Mouse (Mus musculus): ENCODE data around the gene Selplg.

Gene Selplg

DNA sequence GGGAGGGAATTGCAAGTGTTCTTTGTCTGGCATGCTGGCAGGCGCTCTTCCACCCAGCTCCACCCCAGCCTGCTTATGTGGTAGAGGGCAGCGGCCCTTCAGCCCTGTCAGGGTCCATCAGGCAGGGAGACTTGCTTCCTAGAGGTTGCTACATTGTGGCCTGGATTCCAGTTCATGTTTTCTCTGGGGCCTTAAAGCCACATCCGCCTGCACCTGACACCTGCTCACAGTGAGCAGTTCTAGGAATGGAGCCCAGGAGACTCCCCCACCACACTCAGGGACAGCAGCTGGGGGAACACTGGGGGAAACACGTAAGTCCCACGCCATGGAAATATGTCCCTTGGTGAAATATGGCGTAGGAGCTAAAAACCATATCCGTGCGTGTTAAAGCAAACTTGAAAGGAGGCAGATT is at the start of gene Selplg:
Gene Selplg (minus strand): TSS at position 155 of the 412 bp plus-strand sequence.
- no peak for DNase-seq

DNA sequence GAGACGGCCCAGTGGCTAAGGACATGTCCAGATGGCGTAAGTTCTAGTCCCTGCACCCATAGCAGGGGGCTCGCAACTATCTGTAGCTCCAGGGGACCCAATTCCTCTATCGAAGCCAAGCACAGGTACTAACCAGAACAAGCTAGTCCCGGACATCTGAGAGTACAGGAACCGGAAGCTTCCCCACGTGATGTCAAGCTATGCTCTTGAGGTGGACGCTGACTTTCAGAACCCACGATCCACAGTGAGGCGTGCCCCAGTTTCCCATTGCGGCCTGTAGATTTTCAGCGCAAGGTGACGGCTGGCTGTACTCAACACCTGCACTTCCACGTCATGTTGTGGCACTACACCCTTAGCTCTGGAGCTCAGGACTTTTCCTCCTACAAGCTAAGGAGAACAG is 48.7 kb upstream of the Selplg start:
- no peak for DNase-seq

- no peak for DNase-seq
Measured at GRCm38 (mm10) chr5:113878943-113879617, 46.6 kb upstream of the Selplg start.

GRCm38 (mm10) chr5:113877565-113877964 is 45.1 kb upstream of the Selplg start:
- no peak for DNase-seq

DNA sequence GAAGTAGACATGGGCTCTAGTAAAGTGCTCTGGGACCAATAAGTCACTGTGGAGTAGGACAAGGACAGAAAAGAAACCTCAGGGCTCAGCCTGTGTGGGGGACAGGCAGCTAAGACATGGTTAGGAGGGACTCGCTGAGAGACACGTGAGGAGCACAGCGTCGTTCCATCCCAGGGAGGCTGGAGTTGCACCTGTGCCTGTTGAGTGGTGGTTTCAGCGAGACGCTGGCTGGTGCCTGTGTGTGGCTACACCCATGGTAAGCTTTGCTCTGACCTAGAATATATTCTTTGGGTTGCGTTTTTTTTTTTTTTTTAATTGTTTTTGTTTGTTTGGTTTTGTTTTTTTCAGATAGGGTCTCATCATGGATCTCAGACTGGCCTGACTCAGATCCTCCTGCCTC is 43.7 kb upstream of the Selplg start:
- DNase-seq: no peak

DNA sequence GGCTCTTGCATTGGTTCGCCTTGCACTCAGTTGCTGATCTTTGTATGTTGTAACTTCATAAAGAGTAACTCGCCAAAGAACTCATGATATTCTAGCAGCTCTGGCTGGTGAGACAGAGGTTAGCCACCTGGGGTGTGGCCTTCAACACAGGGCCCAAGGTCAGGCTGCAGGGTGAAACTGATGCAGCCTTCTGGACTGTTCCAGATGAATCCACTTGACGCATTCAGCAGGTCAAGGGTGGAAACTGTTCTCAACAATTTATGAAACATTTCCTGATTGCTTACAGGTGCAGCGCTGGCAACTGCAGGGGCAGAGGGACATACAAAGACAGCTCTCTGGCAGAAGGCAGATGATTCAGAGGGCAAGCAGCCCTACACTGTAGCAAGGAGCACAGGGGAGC is 43.2 kb upstream of the Selplg start:
- DNase-seq: no peak

GRCm38 (mm10) chr5:113874063-113875024 is 41.9 kb upstream of the Selplg start:
- DNase-seq: no peak

- DNase-seq: peak; percentile 99
Measured at GRCm38 (mm10) chr5:113872936-113873912, 40.8 kb upstream of the Selplg start.

DNA sequence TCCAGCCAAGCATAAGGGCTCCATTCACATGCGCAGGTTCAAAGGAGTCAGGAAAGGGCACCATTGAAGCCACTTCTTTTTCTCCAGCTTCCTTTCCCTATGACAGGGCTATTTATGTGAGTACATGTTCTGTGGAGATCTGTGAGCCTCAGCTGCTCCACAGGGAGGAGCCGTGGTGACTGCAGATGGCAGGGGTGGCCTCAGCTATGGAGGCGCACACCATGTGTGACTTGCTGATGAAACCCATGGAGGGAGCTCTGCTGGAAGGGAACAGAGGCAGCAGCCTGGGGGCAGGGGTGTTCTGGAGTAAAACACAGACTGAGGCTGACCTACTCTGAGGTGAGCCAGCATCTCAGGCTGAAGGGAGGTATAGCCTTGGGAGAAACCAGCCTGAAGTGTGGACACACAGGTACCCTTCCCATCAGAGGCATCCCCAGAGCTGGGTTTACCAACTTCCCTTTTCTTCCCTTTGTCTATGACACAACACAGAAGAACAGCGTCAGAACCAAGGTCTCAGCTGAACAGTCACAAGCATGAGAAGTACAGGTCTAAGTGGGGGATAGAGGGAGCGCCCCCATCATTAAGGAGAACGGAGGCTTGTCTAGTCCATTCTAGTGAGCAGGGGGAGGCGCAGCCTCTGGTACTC is 39.6 kb upstream of the Selplg start:
- no peak for DNase-seq

GRCm38 (mm10) chr5:113870393-113871040 is 38.1 kb upstream of the Selplg start:
- DNase-seq: no peak

DNA sequence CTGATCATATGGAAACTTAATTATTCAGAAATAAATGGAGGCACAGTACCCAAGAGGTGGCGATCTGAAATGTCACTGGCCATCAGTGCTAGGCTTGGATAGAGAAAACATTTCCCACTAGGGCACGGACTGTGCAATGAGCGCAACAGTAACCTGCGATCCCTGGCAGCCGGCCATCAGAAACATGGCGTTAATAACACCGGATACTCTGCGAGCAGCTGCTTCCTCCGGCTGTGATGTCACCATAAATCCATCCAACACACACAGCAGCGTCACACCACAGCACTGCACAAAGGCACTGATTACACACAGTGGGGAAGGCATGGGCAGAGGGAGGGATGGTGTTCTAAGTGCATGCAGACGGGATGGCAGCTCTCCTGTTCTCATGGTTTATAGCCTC is 36.7 kb upstream of the Selplg start:
- peak; percentile 98 for DNase-seq

DNA sequence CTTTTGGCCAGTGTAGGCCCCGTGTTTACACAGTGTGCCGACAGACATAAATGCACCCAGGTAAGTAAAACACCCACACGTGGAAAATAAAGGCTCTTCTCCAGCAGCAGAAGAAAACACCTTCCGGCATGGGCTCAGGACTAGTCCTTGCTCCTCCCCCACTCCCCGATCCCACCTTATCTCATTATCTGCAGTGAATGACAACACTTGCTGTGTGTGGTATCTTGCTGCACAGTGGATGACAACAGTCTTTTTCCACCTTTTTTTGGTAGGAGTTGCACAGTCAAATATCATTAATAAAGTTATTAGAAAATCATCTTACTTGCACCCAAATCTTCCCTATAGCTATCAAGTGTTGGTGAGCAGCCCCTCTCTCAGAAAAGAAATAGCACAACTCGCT is 32.5 kb upstream of the Selplg start:
- no peak for DNase-seq

DNA sequence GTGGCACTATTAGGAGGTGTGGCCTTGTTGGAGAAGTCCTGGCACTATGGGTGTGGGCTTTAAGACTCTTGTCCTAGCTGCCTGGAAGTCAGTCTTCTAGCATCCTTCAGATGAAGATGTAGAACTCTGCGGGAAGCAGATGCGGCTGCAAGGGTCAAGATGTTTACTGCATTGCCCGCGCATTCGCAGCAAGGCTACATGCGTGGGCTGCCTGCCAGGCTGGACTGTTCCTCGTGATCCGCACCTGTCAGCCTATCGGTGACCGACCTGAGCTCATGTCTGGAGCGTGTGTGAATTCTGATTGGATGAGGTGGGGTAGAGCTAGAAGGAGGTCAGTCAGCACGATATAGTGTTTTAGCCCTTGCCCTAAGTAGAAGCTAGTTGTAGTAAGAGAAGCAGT is 31.6 kb upstream of the Selplg start:
- no peak for DNase-seq

DNA sequence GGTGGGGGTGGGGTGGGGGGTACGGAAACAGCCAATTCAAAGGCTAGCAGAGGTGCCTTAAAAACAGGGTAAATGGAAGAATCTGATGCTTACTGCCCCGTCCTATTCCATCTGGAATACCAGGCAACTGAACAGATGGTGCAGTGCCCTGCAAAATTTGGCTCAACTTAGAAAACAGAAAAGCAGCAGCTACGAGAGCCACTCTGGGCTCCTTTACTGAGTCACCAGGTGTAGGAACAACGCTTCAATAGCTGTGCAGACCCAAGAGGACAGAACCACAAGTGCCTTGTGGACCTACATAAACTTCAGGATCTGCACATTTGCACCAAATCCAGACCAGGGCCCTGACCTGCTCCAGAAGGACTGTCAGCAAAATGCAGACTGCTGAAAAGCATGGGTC is 30.0 kb upstream of the Selplg start:
- no peak for DNase-seq

GRCm38 (mm10) chr5:113861294-113861693 is 28.9 kb upstream of the Selplg start:
- no peak for DNase-seq

GRCm38 (mm10) chr5:113858971-113859370 is 26.5 kb upstream of the Selplg start:
- DNase-seq: peak; percentile 98

- DNase-seq: peak; percentile 94
Measured at GRCm38 (mm10) chr5:113858550-113858949, 26.1 kb upstream of the Selplg start.

DNA sequence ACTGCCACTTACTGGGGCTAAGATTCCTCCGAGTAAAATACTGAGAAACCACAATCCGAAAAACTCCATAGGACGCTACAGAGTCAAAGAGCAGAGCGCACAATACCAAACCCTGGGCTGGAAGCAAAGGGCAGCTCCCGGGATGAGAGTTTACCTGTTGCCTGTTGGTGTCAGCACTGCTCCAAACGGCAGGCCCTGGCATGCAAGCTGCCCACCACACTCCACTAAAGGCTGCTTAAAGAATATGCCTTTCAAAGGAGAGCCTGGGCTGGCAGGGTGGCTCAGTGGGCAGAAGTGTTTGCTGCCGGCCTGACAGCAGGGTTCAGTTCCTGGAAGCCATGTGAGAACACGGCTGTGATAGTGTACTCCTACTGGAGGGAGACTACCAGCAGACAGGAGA is 25.2 kb upstream of the Selplg start:
- peak; percentile 89 for DNase-seq

- peak; percentile 97 for DNase-seq
Measured at GRCm38 (mm10) chr5:113856631-113857030, 24.2 kb upstream of the Selplg start.

DNA sequence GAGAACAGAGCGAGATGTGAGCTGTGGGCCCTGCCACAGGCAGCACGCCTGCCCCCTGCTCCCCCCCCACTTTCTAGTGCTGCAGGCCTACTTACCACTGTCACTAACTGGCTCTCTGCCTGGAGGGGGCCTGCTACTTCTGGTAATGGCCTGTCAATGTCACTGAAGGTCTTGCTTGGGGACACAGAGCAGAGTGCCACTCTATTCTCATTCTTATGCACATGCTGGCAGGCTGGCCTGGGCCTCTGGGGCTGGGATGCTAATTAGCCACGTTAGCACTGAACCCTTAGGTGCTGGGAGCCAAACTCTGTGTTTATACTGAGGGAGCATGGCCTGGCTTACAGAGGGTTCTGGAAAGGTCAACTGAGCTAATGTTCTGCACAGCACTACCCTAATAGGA is 23.3 kb upstream of the Selplg start:
- DNase-seq: peak; percentile 97

DNA sequence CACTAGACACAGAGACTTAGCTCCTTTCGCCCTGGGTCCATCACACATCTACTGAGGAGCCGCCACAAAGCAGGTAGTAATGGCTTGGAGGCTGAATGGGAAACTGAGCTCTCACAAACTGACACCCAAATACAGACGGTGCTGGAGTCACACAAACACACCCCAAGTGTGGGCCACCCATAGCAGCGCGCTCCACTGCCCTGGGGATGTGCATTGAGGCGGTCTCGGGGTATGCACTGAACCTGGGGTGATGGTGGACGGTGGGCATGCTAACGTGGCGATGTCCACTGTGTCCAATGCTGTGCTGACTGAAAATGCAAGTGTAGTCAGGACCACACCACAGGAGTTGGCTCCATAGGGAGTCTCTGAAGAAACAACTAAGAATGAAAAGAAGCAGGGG is 22.7 kb upstream of the Selplg start:
- peak; percentile 92 for DNase-seq

DNA sequence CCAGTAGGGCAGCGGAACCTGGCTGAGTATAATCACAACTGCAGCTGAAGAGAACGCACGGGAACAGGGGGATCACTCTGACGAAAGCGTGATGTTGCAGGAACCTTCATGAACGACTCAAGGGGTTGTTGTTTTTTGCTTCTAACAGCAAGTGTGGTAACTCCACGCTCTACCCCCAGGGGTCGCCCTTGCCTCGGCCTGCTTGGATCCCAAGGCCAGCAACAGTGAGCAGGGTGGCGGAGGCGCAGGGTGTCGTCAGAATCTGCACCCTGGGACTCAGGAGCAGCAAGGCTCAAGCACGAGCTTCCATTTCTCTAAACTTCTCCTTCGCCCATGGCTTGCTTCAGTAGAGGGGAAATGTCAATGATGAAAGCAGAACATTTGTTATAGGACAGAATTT is 22.1 kb upstream of the Selplg start:
- peak; percentile 97 for DNase-seq
